Mouse (Mus musculus) heart, embryonic 14.5 days (tissue): ENCODE measurements around the gene Dtnbp1. TPM values are rescaled to one million over a fixed set of nuclear protein-coding genes. Genes with fewer than 3 reads are reported as not detected.

Experiments used
- ATAC-seq: fragments of 200-750 bp; cut with Nextera tagmentation; 2 replicates; pipeline ENCODE4 v1.8.0; 2017; ENCODE audit warnings: low read depth, moderate TSS enrichment; ENCODE audit not compliant: insufficient number of reproducible peaks, insufficient read depth, low FRiP score
- H3K27ac ChIP-seq, 2 experiments: fragments of 200-500 bp in 1 of 2; fragments of 300-500 bp in 1 of 2; sonication (generic) in 1 of 2; replicated peaks in 1 of 2; 2 replicates each; pipeline ENCODE4 v1.5.1; 2012 to 2014; ENCODE audit warnings: low read depth in 2 of 2, low read length in 2 of 2, control low read depth in 1 of 2, mild to moderate bottlenecking in 1 of 2, mixed read lengths in 1 of 2; ENCODE audit not compliant: control insufficient read depth in 1 of 2, insufficient read depth in 1 of 2
- H3K27me3 ChIP-seq: fragments of 300-500 bp; sonication (generic); 2 replicates; pipeline ENCODE4 v1.6.1; 2014; ENCODE audit warnings: mild to moderate bottlenecking, low read length, control low read depth; ENCODE audit not compliant: control insufficient read depth, insufficient read depth
- H3K36me3 ChIP-seq: fragments of 300-500 bp; sonication (generic); 2 replicates; pipeline ENCODE4 v1.6.1; 2014; ENCODE audit warnings: mild to moderate bottlenecking, control low read depth, low read length, mixed read lengths; ENCODE audit not compliant: control insufficient read depth, insufficient read depth
- H3K4me1 ChIP-seq, 2 experiments: fragments of 200-500 bp in 1 of 2; fragments of 300-500 bp in 1 of 2; sonication (generic) in 1 of 2; 2 replicates each; pipeline ENCODE4 v1.6.1; 2012 to 2014; ENCODE audit warnings: low read length in 2 of 2, control low read depth in 1 of 2, mixed read lengths in 1 of 2; ENCODE audit not compliant: control insufficient read depth in 2 of 2, insufficient read depth in 2 of 2
- H3K4me2 ChIP-seq: fragments of 300-500 bp; sonication (generic); 2 replicates; pipeline ENCODE4 v1.6.1; 2014; ENCODE audit warnings: mild to moderate bottlenecking, low read length
- H3K4me3 ChIP-seq, 2 experiments: fragments of 200-500 bp in 1 of 2; fragments of 300-500 bp in 1 of 2; sonication (generic) in 1 of 2; 2 replicates each; pipeline ENCODE4 v1.5.1; 2012 to 2014; ENCODE audit warnings: low read length in 2 of 2, mild to moderate bottlenecking in 2 of 2, control low read depth in 1 of 2, low read depth in 1 of 2, moderate library complexity in 1 of 2; ENCODE audit not compliant: control insufficient read depth in 1 of 2, insufficient read depth in 1 of 2
- H3K9ac ChIP-seq: fragments of 300-500 bp; sonication (generic); 2 replicates; pipeline ENCODE4 v1.6.1; 2014; ENCODE audit warnings: mild to moderate bottlenecking, low read length
- H3K9me3 ChIP-seq: fragments of 300-500 bp; sonication (generic); 2 replicates; pipeline ENCODE4 v1.6.1; 2016; ENCODE audit warnings: low read length, control low read depth; ENCODE audit not compliant: control insufficient read depth
- WGBS: fragments of 180-500 bp; shearing (Covaris S2); extraction: QIAGEN DNeasy Blood & Tissue Kit; methylation state at CpG from one replicate; pipeline ENCODE4 v1.1.7; 2014; 5-methylcytosine and 5-hydroxymethylcytosine counted together
- polyA plus RNA-seq: library from polyadenylated mRNA; unstranded; fragments of >200 nt; fragmentation: Nextera tagmentation; extraction: Ambion mirVana; gene quantifications from 2 replicates; pipeline ENCODE4 v1.2.1, GENCODE M21; 2014

Gene Dtnbp1
- polyA plus RNA-seq, 1 experiment from 2014 or later, result 98.5 TPM

DNA sequence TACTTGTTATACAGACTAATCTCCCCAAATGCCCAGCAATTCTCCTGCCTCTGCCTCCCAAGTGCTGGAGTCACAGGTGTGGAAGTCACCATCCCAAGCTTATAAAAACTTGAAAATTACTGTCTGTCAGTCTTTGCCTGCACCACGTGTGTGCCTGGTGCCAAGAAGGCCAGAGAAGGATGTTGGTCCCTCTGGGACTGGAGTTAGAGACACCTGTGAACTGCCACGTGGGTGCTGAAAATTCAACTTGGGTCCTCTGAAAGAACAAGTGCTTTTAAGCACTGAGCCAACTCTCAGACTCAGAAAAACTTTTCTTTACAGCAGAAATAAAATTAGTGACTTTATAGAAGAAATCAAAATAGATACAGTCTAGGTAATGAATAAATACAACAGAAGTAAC, 15.6 kb downstream of the Dtnbp1 start:
- ATAC-seq, result no peak
- H3K36me3 ChIP-seq, result peaks cover 41% of the 10 kb centered on the region
- H3K4me3 ChIP-seq, result no peak overlapping the region
- WGBS, result 57% methylated on average over 2 of the region's 2 CpGs
- no peaks in the 10 kb centered on the region for H3K4me1 ChIP-seq
- H3K4me2 ChIP-seq, result no peak overlapping the region
- no peaks in the 10 kb centered on the region for H3K27me3 ChIP-seq
- no peak overlapping the region for H3K27ac ChIP-seq
- no peaks in the 10 kb centered on the region for H3K9me3 ChIP-seq
- no peak overlapping the region for H3K9ac ChIP-seq

DNA sequence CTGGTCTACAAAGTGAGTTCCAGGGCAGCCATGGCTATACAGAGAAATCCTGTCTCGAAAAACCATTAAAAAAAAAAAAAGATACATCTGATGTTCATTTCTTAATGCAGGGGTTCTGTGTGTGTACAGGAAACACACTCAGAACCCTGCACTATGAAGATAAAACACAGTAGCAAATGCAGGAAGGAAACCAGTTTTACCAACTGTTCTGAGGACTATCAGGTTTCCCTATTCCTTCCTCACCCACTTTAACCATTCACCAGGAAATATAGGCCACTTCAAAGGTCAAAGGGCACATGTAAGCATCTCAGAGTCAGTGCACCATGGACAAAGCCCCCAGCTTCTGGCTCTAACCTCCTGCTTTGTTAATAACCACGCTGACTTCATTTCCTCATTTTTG, 16.6 kb downstream of the Dtnbp1 start:
- 59% methylated on average over 2 of the region's 2 CpGs for WGBS
- Histone ChIP-seq H3K27ac (no peak overlapping the region), H3K9ac (no peak overlapping the region), H3K4me1 (no peaks in the 10 kb centered on the region), H3K4me2 (no peak overlapping the region), H3K4me3 (no peak overlapping the region), H3K27me3 (no peaks in the 10 kb centered on the region), H3K9me3 (no peaks in the 10 kb centered on the region), H3K36me3 (peaks cover 45% of the 10 kb centered on the region)
- ATAC-seq, result no peak

DNA sequence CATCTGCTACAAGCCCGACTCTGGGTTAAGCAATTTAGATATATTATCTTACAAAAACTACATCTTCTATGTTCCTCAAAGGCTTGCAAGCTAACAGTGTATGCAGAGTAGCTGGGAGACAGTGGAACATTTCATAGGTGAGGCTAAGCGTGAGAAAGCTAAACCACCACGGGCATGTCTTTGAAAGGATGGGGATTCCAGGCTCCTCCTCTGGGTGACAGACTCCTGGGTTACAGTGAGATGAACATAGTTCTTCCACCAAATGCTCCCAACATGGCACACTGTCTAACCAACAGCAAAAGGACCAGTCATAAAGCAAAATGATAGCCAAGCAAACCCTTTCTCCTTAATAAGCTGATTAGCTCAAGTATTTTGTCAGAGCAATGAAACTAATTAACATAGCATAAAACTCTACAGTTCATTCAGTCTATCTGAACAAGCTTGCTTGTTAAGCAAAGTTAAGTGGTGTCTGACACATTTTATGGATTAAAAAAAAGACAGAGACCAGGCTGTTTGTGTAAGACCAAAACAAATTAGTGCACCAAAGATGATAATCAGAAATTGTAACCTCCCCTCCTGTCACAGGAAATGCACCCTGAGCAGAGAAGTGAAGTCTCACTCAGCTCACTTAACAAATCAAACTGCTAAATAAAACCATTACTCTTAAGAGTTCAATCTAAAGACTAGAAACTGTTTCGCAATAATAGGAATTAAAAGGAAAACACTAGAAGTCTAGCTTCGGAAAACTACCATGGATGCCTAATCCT, 18.1 kb downstream of the Dtnbp1 start:
- no peaks in the 10 kb centered on the region for H3K27me3 ChIP-seq
- no peak overlapping the region for H3K9ac ChIP-seq
- H3K36me3 ChIP-seq, result peaks cover 42% of the 10 kb centered on the region
- no peaks in the 10 kb centered on the region for H3K4me1 ChIP-seq
- H3K9me3 ChIP-seq, result no peaks in the 10 kb centered on the region
- no peak for ATAC-seq
- no peak overlapping the region for H3K4me2 ChIP-seq
- 87% methylated on average over 5 of the region's 5 CpGs for WGBS
- no peak overlapping the region for H3K27ac ChIP-seq
- no peak overlapping the region for H3K4me3 ChIP-seq

DNA sequence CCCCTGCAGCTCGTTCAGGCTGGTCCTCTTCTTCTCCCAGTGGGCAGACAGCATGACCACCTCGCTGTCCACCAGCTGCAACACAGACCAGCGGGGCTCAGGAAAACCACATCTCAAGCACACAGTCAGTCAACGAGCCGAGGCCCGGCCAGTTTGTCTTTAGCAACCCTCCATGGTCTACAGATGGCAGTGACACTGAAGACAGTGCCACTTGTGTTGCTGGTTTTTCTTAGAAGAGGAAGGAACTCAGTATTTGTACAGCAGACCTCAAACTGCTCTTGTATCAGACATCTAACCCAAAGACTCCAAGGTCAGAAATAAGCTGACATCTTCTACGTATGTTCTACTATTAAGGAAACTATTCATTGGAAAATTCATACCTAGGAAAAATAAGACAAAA, 19.1 kb downstream of the Dtnbp1 start:
- no peak overlapping the region for H3K4me2 ChIP-seq
- no peaks in the 10 kb centered on the region for H3K9me3 ChIP-seq
- no peak overlapping the region for H3K4me3 ChIP-seq
- H3K9ac ChIP-seq, result no peak overlapping the region
- H3K27ac ChIP-seq, result no peak overlapping the region
- no peaks in the 10 kb centered on the region for H3K27me3 ChIP-seq
- peaks cover 39% of the 10 kb centered on the region for H3K36me3 ChIP-seq
- ATAC-seq, result no peak
- 76% methylated on average over 7 of the region's 7 CpGs for WGBS
- no peaks in the 10 kb centered on the region for H3K4me1 ChIP-seq

DNA sequence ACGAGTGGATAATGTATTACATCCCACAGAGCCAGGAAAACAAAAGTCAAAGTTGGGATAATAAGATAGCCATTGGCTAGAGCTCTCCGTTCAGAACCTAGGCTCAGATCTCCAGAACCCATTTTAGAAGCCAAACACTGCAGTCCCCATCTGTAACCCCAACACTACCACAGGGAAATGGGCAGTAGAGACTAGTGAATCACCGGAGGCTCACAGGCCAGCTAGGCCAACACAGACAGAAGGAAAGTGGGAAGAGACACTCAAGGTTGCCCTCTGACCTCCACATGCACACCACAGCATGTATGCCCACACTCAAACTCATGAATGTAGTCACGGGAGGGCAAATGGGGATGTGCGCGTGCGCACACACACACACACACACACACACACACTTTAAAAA, 22.5 kb downstream of the Dtnbp1 start:
- H3K4me2 ChIP-seq, result no peak overlapping the region
- WGBS, result 91% methylated on average over 7 of the region's 7 CpGs
- H3K36me3 ChIP-seq, result peaks cover 27% of the 10 kb centered on the region; the same call in 1 of the 2 replicates
- H3K4me3 ChIP-seq, result no peak overlapping the region
- no peak overlapping the region for H3K9ac ChIP-seq
- ATAC-seq, result no peak
- H3K9me3 ChIP-seq, result no peaks in the 10 kb centered on the region
- no peak overlapping the region for H3K27ac ChIP-seq
- H3K4me1 ChIP-seq, result 0 out of 4 replicates have a peak, but pooled peaks cover 0 to 3% of the 10 kb centered on the region in 2 experiments
- no peaks in the 10 kb centered on the region for H3K27me3 ChIP-seq

DNA sequence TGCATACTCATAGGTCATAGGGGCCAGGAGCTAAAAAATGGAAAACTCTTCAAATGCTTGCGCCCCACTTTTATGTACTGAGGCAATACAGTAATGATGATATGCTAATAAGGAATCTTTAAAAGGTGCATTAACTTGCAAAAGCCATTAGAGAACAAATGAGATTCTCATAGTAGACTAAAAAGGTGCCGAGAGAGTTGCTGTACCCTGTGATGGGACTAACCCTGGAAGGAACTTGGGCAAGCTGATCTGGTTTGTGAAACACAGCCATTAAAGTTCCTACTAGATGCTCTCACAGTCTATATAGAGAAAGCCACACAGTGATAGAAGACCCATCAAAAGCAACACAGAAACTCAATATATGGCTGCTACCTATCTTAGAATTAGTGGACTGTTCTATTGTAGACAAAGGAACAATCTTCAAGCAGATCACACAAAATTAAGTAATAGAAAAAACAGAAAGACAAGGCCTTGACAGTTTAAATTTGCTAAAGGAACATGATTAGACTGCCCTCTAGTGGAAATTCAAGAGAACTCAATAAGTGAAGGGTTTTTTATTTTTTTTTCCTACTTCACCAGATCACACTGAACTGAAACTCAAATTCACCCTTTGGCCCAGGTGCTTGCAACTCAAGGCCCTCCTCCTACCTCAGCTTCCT, 24.3 kb downstream of the Dtnbp1 start:
- Histone ChIP-seq H3K27me3 (no peaks in the 10 kb centered on the region), H3K4me2 (no peak overlapping the region), H3K36me3 (peaks cover 23% of the 10 kb centered on the region; the same call in 1 of the 2 replicates), H3K9me3 (no peaks in the 10 kb centered on the region), H3K9ac (no peak overlapping the region), H3K4me3 (no peak overlapping the region), H3K4me1 (0 out of 4 replicates have a peak, but pooled peaks cover 0 to 3% of the 10 kb centered on the region in 2 experiments), H3K27ac (no peak overlapping the region)
- WGBS, result 82% methylated on average over 2 of the region's 2 CpGs
- no peak for ATAC-seq

DNA sequence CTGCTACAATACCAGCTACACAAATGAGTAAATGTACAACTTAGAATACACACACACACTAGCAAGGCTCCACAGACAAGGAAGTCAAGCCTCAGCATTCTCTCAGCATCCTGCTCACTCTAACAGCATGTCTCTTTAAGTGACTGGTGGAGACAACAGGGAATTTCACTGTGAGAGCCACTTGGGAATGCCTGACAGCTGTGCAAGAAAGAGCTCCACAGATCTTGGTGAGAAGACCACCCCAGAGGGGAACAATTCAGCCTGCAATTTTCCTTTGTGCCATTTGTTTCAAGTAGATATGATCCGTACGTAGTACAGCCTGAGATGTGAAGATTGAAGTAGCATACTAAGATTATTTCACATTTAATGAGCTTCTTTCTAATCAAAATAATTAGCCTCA, 24.9 kb downstream of the Dtnbp1 start:
- Histone ChIP-seq H3K4me1 (0 out of 4 replicates have a peak, but pooled peaks cover 0 to 3% of the 10 kb centered on the region in 2 experiments), H3K9me3 (no peaks in the 10 kb centered on the region), H3K4me2 (no peak overlapping the region), H3K4me3 (no peak overlapping the region), H3K27ac (no peak overlapping the region), H3K27me3 (no peaks in the 10 kb centered on the region), H3K9ac (no peak overlapping the region), H3K36me3 (peaks cover 21% of the 10 kb centered on the region; the same call in 1 of the 2 replicates)
- 56% methylated on average over 2 of the region's 2 CpGs for WGBS
- no peak for ATAC-seq
